Mouse (Mus musculus) erythroblast, embryonic 14.5 days (primary cell): Measurements from ENCODE around the gene Pbxip1. TPM values are rescaled to one million over a fixed set of nuclear protein-coding genes. Genes with fewer than 3 reads are reported as not detected.
A peak's percentile ranks its signal among the peaks of the same experiment; 100 is the strongest.

Source experiments
- H3K27me3 ChIP-seq: 2 replicates; pipeline ENCODE4 v1.6.1; 2012; ENCODE audit warnings: inconsistent platforms; ENCODE audit not compliant: control insufficient read depth
- H3K36me3 ChIP-seq: 2 replicates; pipeline ENCODE4 v1.6.1; 2012; ENCODE audit warnings: mild to moderate bottlenecking, inconsistent platforms; ENCODE audit not compliant: control insufficient read depth
- H3K4me1 ChIP-seq: 2 replicates; pipeline ENCODE4 v1.6.1; 2012; ENCODE audit warnings: inconsistent platforms; ENCODE audit not compliant: control insufficient read depth
- H3K4me3 ChIP-seq: replicated peaks from 2 replicates; pipeline ENCODE3; 2012; ENCODE audit warnings: moderate library complexity, mild to moderate bottlenecking, inconsistent platforms
- H3K9me3 ChIP-seq: 2 replicates; pipeline ENCODE4 v1.6.1; 2012; ENCODE audit warnings: low read length, inconsistent platforms, mixed read lengths; ENCODE audit not compliant: control insufficient read depth
- GATA1 ChIP-seq: IDR thresholded peaks from 2 replicates; pipeline ENCODE4 v1.6.1; 2012; ENCODE audit warnings: low read length, inconsistent platforms, mixed read lengths
- TAL1 ChIP-seq: IDR thresholded peaks from 3 replicates; pipeline ENCODE4 v1.6.1; 2012; ENCODE audit warnings: low read length, inconsistent platforms, mixed read lengths
- polyA plus RNA-seq: library from polyadenylated mRNA; stranded (reverse); fragments of >175 nt; gene quantifications from 2 replicates; pipeline ENCODE4 v1.2.3, GENCODE M21; 2012

Gene Pbxip1
- polyA plus RNA-seq, 1 experiment = 0.13 TPM

GRCm38 (mm10) chr3:89458965-89459807, 22.7 kb downstream of the Pbxip1 start:
- TF ChIP-seq TAL1 = no peak
- TF ChIP-seq GATA1 = no peak
- Histone ChIP-seq H3K9me3 (no peaks in the 10 kb centered on the region), H3K36me3 (peaks cover 20% of the 10 kb centered on the region), H3K4me3 (peak overlapping the region; percentile 69), H3K4me1 (peaks cover 46% of the 10 kb centered on the region), H3K27me3 (no peaks in the 10 kb centered on the region)

- TF ChIP-seq TAL1 = no peak
- Histone ChIP-seq H3K27me3 (no peaks in the 10 kb centered on the region), H3K4me1 (no peaks in the 10 kb centered on the region; the same call in 1 of the 2 replicates), H3K36me3 (peaks cover 40% of the 10 kb centered on the region), H3K4me3 (no peak overlapping the region), H3K9me3 (no peaks in the 10 kb centered on the region)
Observed at GRCm38 (mm10) chr3:89468268-89468667, 31.8 kb downstream of the Pbxip1 start.

DNA sequence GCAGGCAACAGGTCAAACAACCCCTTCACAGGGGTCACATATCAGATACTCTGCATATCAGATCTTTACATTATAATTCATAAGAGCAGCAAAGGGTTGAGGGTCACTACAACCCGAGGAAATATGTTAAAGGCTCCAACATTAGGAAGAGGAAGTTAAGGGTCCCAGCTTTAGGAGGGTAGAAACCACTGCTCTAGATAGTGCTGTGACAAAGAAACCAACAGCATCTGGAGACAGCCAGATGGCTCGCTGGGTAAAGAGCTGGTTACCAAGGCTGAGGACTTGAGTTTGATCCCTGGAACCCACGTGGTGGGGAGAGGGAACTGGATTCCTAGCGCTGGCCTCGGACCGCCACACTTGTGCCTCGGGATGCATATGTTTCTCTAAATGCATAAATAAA, 35.8 kb downstream of the Pbxip1 start:
- peaks cover 4% of the 10 kb centered on the region for H3K4me1 ChIP-seq
- H3K4me3 ChIP-seq = no peak overlapping the region
- TF ChIP-seq TAL1 = no peak
- no peak for TF ChIP-seq GATA1
- H3K9me3 ChIP-seq = no peaks in the 10 kb centered on the region
- H3K27me3 ChIP-seq = no peaks in the 10 kb centered on the region
- peaks cover 24% of the 10 kb centered on the region for H3K36me3 ChIP-seq

DNA sequence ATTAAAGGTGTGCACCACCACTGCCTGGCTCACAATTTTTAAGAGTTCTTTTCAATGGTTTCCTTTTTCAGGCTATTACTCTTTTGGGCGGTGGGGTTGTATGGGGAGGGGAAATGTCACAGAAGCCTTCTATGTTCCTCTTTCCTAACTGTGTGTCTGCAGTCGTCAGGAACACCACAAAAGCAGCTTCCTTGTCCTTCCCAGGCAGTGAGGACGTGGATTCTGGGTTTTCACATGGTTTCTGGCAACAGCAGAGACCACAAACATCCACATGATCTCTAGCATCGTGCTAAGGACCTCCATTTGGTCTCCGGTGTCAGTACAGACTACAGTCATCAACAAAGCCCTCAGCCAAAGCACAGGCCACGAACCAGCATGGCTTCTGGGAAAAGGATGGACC, 37.3 kb downstream of the Pbxip1 start:
- Histone ChIP-seq H3K27me3 (no peaks in the 10 kb centered on the region), H3K4me3 (no peak overlapping the region), H3K36me3 (peaks cover 8% of the 10 kb centered on the region), H3K4me1 (peaks cover 4% of the 10 kb centered on the region), H3K9me3 (no peaks in the 10 kb centered on the region)
- TF ChIP-seq GATA1 (no peak), TAL1 (no peak)

- H3K4me1 ChIP-seq = peaks cover 4% of the 10 kb centered on the region
- no peaks in the 10 kb centered on the region for H3K9me3 ChIP-seq
- TF ChIP-seq TAL1 (no peak), GATA1 (no peak)
- H3K4me3 ChIP-seq = no peak overlapping the region
- no peaks in the 10 kb centered on the region for H3K27me3 ChIP-seq
- H3K36me3 ChIP-seq = no peaks in the 10 kb centered on the region
Observed at GRCm38 (mm10) chr3:89479055-89479454, 42.5 kb downstream of the Pbxip1 start.

- peaks cover 7% of the 10 kb centered on the region for H3K27me3 ChIP-seq
- TF ChIP-seq TAL1 (no peak), GATA1 (no peak)
- no peaks in the 10 kb centered on the region for H3K9me3 ChIP-seq
- no peaks in the 10 kb centered on the region for H3K36me3 ChIP-seq
- no peak overlapping the region for H3K4me3 ChIP-seq
- H3K4me1 ChIP-seq = peaks cover under 1% of the 10 kb centered on the region
Observed at GRCm38 (mm10) chr3:89481488-89481887, 45.0 kb downstream of the Pbxip1 start.

DNA sequence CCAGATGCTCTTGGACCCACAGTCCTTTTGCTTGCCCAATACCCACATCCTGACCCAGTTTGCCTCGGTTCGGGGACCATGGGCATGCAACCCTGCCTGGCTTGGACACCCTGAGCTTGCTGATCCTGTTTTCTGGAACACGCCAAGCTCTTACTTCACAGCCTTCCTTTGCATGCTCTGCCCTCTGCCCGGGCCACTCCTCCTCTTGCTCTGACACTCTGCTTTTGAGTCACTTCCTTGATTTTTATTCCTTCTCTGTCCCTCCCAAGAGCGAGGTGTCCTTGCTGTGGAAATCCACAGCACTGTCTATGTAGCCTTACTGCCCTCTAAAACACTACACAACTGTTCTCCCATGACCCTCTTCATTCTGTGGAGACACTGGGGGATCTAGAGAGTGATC, 45.7 kb downstream of the Pbxip1 start:
- Histone ChIP-seq H3K4me1 (no peaks in the 10 kb centered on the region), H3K27me3 (peaks cover 12% of the 10 kb centered on the region), H3K9me3 (no peaks in the 10 kb centered on the region), H3K4me3 (no peak overlapping the region), H3K36me3 (no peaks in the 10 kb centered on the region)
- TF ChIP-seq TAL1 (no peak), GATA1 (no peak)

- Histone ChIP-seq H3K27me3 (peaks cover 13% of the 10 kb centered on the region), H3K9me3 (no peaks in the 10 kb centered on the region), H3K36me3 (no peaks in the 10 kb centered on the region), H3K4me3 (no peak overlapping the region), H3K4me1 (no peaks in the 10 kb centered on the region)
- TF ChIP-seq TAL1 (no peak), GATA1 (no peak)
Observed at GRCm38 (mm10) chr3:89484766-89485524, 48.4 kb downstream of the Pbxip1 start.

GRCm38 (mm10) chr3:89486111-89486510, 49.6 kb downstream of the Pbxip1 start:
- peaks cover 13% of the 10 kb centered on the region for H3K27me3 ChIP-seq

More at GRCm38 (mm10) chr3:89486111-89486510, 49.6 kb downstream of the Pbxip1 start:
- Histone ChIP-seq H3K9me3 (no peaks in the 10 kb centered on the region), H3K36me3 (no peaks in the 10 kb centered on the region), H3K4me1 (no peaks in the 10 kb centered on the region), H3K4me3 (no peak overlapping the region)
- TF ChIP-seq TAL1 = no peak
- no peak for TF ChIP-seq GATA1
